Mouse (Mus musculus): ENCODE measurements around the gene Cd9. TPM values are rescaled to one million over a fixed set of nuclear protein-coding genes. Genes with fewer than 3 reads are reported as not detected.

Cd9 gene
- total and polyA plus RNA-seq, 3 experiments: 12.1 to 27.5 (median 21.6) TPM

DNA sequence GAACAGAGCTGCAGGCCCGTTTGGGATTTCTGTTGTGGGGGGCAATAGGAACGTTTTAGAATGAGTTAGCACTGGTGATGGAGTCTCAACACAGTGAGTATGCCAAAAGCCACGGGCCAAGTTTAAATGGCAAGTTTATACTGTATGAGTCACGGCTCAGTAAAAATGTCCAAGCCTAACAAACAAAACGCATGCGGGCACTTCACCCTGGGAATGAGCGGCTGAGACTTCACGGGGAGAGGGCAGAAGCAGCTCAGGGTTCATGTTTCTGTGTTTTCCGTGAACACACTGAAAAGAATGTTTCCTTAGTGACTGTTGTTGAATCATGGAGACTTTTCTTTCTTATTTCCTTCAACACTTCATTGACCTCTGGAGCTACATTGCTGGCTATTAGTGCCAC lies 81.3 kb downstream of the Cd9 start:
- Histone ChIP-seq H3K79me2 (replicated peaks; ENCODE audit: control insufficient read depth, extremely low read depth, insufficient read depth, poor library complexity, severe bottlenecking) (no peaks in the 10 kb centered on the region), H3K27me3 (replicated peaks) (peaks cover 70% of the 10 kb centered on the region), H3K4me2 (ENCODE audit: insufficient read depth, low read depth, poor library complexity, severe bottlenecking) (no peak overlapping the region), H3K4me3 (replicated peaks in 1 of 3; ENCODE audit: low read depth in 2 of 3, low read length in 2 of 3, poor library complexity in 1 of 3) (no peak overlapping the region), H3K9me3 (replicated peaks; ENCODE audit: low read length) (peaks cover 6% of the 10 kb centered on the region), H3K9ac (ENCODE audit: insufficient read depth, low read depth) (no peak overlapping the region), H3K36me3 (replicated peaks in 1 of 2; ENCODE audit: control insufficient read depth in 1 of 2, insufficient read depth in 1 of 2, low read length in 1 of 2) (no peaks in the 10 kb centered on the region), H3K4me1 (ENCODE audit: control insufficient read depth in 1 of 2, insufficient read depth in 2 of 2) (no peaks in the 10 kb centered on the region), H3K27ac (ENCODE audit: insufficient read depth, low read depth) (no peak overlapping the region)
- dilution Hi-C loops (cut with MboI; ENCODE audit: extremely low pct_ligation_motif_present, extremely low pct_unique_long_range_greater_than_20kb, low sequenced_read_pairs) (no loop called here), in situ Hi-C loops (cut with MboI; ENCODE audit: low pct_ligation_motif_present, low pct_unique_long_range_greater_than_20kb, low sequenced_read_pairs) (no loop called here)
- DNase-seq (ENCODE audit: extremely low read depth): no peak
- TF ChIP-seq E2F4 (IDR thresholded peaks at IDR 0.05; ENCODE audit: insufficient replicate concordance, low read depth, low read length): no peak

GRCm38 (mm10) chr6:125411661-125412060 lies 82.9 kb downstream of the Cd9 start:
- H3K27me3 ChIP-seq (replicated peaks): peaks cover 79% of the 10 kb centered on the region
- in situ Hi-C loops (cut with MboI; ENCODE audit: low pct_ligation_motif_present, low pct_unique_long_range_greater_than_20kb, low sequenced_read_pairs): no loop called here
- dilution Hi-C loops (cut with MboI; ENCODE audit: extremely low pct_ligation_motif_present, extremely low pct_unique_long_range_greater_than_20kb, low sequenced_read_pairs): no loop called here
- no peaks in the 10 kb centered on the region for H3K4me1 ChIP-seq (ENCODE audit: control insufficient read depth in 1 of 2, insufficient read depth in 2 of 2)
- no peaks in the 10 kb centered on the region for H3K79me2 ChIP-seq (replicated peaks; ENCODE audit: control insufficient read depth, extremely low read depth, insufficient read depth, poor library complexity, severe bottlenecking)
- H3K4me3 ChIP-seq (replicated peaks in 1 of 3; ENCODE audit: low read depth in 2 of 3, low read length in 2 of 3, poor library complexity in 1 of 3): no peak overlapping the region
- H3K9me3 ChIP-seq (replicated peaks; ENCODE audit: low read length): peaks cover 7% of the 10 kb centered on the region
- H3K36me3 ChIP-seq (replicated peaks in 1 of 2; ENCODE audit: control insufficient read depth in 1 of 2, insufficient read depth in 1 of 2, low read length in 1 of 2): no peaks in the 10 kb centered on the region
- no peak overlapping the region for H3K4me2 ChIP-seq (ENCODE audit: insufficient read depth, low read depth, poor library complexity, severe bottlenecking)
- no peak overlapping the region for H3K9ac ChIP-seq (ENCODE audit: insufficient read depth, low read depth)
- DNase-seq (ENCODE audit: extremely low read depth): no peak
- no peak for TF ChIP-seq GABPA (IDR thresholded peaks at IDR 0.05; ENCODE audit: insufficient replicate concordance, low read depth, low read length)
- TF ChIP-seq POLR2AphosphoS2 (IDR thresholded peaks at IDR 0.05; ENCODE audit: low read depth, low read length): no peak
- TF ChIP-seq UBTF (IDR thresholded peaks at IDR 0.05; ENCODE audit: low read depth, low read length): no peak
- no peak for TF ChIP-seq ZMIZ1 (IDR thresholded peaks at IDR 0.05; ENCODE audit: low read depth, low read length)
- no peak for TF ChIP-seq ZC3H11A (IDR thresholded peaks at IDR 0.05; ENCODE audit: low read depth, low read length)
- no peak for TF ChIP-seq MEF2A (IDR thresholded peaks at IDR 0.05; ENCODE audit: borderline replicate concordance, low read depth, low read length)
- no peak for TF ChIP-seq USF2 (conservative IDR thresholded peaks at IDR 0.05; ENCODE audit: low read depth, low read length)
- no peak overlapping the region for H3K27ac ChIP-seq (ENCODE audit: insufficient read depth, low read depth)

DNA sequence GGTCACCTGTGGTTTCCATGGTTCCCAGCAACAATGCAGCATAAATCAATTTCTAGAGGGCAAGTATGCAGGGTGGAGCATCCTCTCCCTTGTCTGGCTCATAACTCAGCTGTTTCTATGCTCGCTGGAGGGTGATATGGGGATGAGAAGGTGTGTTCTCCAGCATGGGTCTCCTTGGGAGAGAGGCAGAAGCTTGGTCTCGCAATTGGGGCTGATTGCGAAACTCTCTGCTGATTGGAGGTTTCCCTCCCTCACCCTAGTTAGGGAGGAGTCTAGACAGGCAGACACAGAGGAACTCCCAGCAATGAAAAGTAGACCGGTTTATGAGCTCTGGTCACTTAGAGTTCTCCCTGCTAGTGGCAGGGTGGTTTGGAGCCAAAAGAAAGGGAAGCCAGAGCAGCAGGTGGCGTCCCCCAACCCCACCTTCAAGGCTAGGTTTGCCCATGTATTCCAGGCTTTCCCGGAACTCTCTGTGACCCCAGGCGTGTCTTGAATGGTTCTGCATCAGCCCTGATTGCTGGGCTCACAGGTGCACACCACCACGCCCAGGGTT lies 83.5 kb downstream of the Cd9 start:
- Histone ChIP-seq H3K4me3 (replicated peaks in 1 of 3; ENCODE audit: low read depth in 2 of 3, low read length in 2 of 3, poor library complexity in 1 of 3) (no peak overlapping the region), H3K9ac (ENCODE audit: insufficient read depth, low read depth) (no peak overlapping the region), H3K9me3 (replicated peaks; ENCODE audit: low read length) (peaks cover 7% of the 10 kb centered on the region), H3K36me3 (replicated peaks in 1 of 2; ENCODE audit: control insufficient read depth in 1 of 2, insufficient read depth in 1 of 2, low read length in 1 of 2) (no peaks in the 10 kb centered on the region), H3K4me1 (ENCODE audit: control insufficient read depth in 1 of 2, insufficient read depth in 2 of 2) (no peaks in the 10 kb centered on the region), H3K27me3 (replicated peaks) (peaks cover 85% of the 10 kb centered on the region), H3K27ac (ENCODE audit: insufficient read depth, low read depth) (no peak overlapping the region), H3K79me2 (replicated peaks; ENCODE audit: control insufficient read depth, extremely low read depth, insufficient read depth, poor library complexity, severe bottlenecking) (no peaks in the 10 kb centered on the region), H3K4me2 (ENCODE audit: insufficient read depth, low read depth, poor library complexity, severe bottlenecking) (no peak overlapping the region)
- in situ Hi-C loops (cut with MboI; ENCODE audit: low pct_ligation_motif_present, low pct_unique_long_range_greater_than_20kb, low sequenced_read_pairs) (no loop called here), dilution Hi-C loops (cut with MboI; ENCODE audit: extremely low pct_ligation_motif_present, extremely low pct_unique_long_range_greater_than_20kb, low sequenced_read_pairs) (no loop called here)
- no peak for TF ChIP-seq ZMIZ1 (IDR thresholded peaks at IDR 0.05; ENCODE audit: low read depth, low read length)
- no peak for DNase-seq (ENCODE audit: extremely low read depth)

Data from CH12.LX (cell line).